Mouse (Mus musculus): Measurements from ENCODE around the gene Tomm20.
"Not testable (repeated sequence)": the region's sequence is repeated elsewhere in the genome, so short reads cannot be mapped to it uniquely, and the experiment has no call there.

Gene Tomm20

DNA sequence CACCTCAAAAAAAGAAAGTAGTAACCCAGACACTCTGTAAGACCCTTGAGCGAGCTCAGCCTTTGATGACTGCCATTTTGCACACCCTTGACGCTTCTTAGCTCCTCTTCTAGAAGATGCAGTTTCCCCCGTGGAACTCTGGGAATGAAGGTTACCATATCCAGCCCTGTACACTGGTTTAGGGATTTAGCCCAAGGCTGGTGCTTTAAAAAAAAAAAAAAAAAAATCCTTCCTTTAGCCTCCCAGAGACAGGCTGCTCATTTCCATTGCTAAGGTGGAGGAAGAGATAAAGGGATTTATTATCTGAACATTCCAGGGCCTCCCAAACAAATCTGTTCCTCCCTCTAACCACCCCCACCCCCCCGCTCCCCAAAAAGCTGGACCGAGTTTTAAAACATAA is 61.9 kb downstream of the Tomm20 start:
- Histone ChIP-seq H3K36me3 (ENCODE audit: insufficient read depth, low read length) (no peaks in the 10 kb centered on the region), H3K4me3 (replicated peaks; ENCODE audit: low read length) (no peak overlapping the region)
- no peak for TF ChIP-seq CTCF (conservative IDR thresholded peaks at IDR 0.05; ENCODE audit: low read length)

DNA sequence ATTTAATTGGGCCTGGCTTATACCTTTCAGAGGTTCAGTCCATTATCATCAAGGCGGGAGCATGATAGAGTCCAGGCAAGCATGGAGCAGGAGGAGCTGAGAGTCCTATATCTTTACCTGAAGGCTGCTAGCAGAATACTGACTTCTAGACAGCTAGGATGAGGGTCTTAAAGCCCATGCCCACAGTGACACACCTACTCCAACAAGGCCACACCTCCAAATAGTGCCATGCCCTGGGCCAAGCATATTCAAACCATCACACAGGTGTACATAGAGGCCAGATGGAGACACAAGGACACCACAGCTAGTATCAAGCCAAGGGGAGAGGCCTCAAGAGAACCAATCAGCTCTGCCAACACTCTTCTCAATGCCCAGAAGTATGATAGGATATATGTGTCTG is 63.1 kb downstream of the Tomm20 start:
- H3K36me3 ChIP-seq (ENCODE audit: insufficient read depth, low read length); H3K9me3 ChIP-seq (ENCODE audit: low read length); H3K27me3 ChIP-seq (ENCODE audit: insufficient read depth, low read length); H3K4me1 ChIP-seq (replicated peaks; ENCODE audit: low read depth, low read length); H3K4me3 ChIP-seq (replicated peaks; ENCODE audit: low read length): not testable (repeated sequence)

More for the DNA sequence above, 61.9 kb downstream of the Tomm20 start:
- no peaks in the 10 kb centered on the region; the same call in 1 of the 2 replicates for H3K4me1 ChIP-seq (replicated peaks; ENCODE audit: low read depth, low read length)
- 0 out of 2 replicates have a peak, but pooled peaks cover 3% of the 10 kb centered on the region for H3K9me3 ChIP-seq (ENCODE audit: low read length)
- H3K27me3 ChIP-seq (ENCODE audit: insufficient read depth, low read length) = no peaks in the 10 kb centered on the region

DNA sequence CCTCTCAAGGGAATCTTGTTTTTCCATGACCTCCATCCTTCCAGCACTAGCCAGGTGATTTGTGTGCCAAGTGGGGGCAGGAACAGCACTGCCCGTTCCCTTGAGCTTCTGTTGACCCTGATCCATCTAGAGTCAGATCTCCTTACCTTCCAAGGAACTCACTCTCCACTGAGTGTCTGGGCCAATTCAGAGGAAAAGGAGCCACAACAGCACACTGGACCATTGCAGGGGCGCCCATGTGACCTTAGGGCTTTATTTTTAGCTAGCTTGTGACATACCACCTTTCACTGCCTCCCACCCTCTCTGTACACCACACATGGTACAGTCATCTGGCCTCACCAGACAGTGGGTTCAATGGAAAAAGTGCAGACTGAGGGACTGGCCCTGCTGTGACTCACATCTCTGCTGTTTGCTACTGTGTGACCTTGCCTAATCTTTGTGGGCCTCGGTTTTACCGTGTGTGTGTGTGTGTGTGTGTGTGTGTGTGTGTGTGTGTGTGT is 64.0 kb downstream of the Tomm20 start:
- no peaks in the 10 kb centered on the region; the same call in 1 of the 2 replicates for H3K4me1 ChIP-seq (replicated peaks; ENCODE audit: low read depth, low read length)
- no peak overlapping the region for H3K4me3 ChIP-seq (replicated peaks; ENCODE audit: low read length)
- TF ChIP-seq POU5F1 (IDR thresholded peaks at IDR 0.05; ENCODE audit: borderline replicate concordance, low read length) = no peak
- no peak for TF ChIP-seq NANOG (IDR thresholded peaks at IDR 0.05; ENCODE audit: borderline replicate concordance, low read length)
- no peak for TF ChIP-seq CTCF (conservative IDR thresholded peaks at IDR 0.05; ENCODE audit: low read length)
- H3K9me3 ChIP-seq (ENCODE audit: low read length) = 0 out of 2 replicates have a peak, but pooled peaks cover 3% of the 10 kb centered on the region
- H3K27me3 ChIP-seq (ENCODE audit: insufficient read depth, low read length) = no peaks in the 10 kb centered on the region; the same call in 1 of the 2 replicates
- H3K36me3 ChIP-seq (ENCODE audit: insufficient read depth, low read length) = no peaks in the 10 kb centered on the region

Data from E14TG2a.4 (cell line).